Mouse (Mus musculus): Measurements from ENCODE around the gene Fam126a.

Fam126a gene

GRCm38 (mm10) chr5:23994231-23994630, 36.3 kb downstream of the Fam126a start:
- in situ Hi-C loops (cut with MboI), result no loop called here

GRCm38 (mm10) chr5:23993553-23993894, 37.0 kb downstream of the Fam126a start:
- in situ Hi-C loops (cut with MboI), result no loop called here

GRCm38 (mm10) chr5:23992876-23993552, 37.5 kb downstream of the Fam126a start:
- in situ Hi-C loops (cut with MboI), result no loop called here

- in situ Hi-C loops (cut with MboI), result no loop called here
Observed at GRCm38 (mm10) chr5:23990001-23990400, 40.5 kb downstream of the Fam126a start.

GRCm38 (mm10) chr5:23987792-23988191, 42.7 kb downstream of the Fam126a start:
- in situ Hi-C loops (cut with MboI), result no loop called here

- in situ Hi-C loops (cut with MboI), result no loop called here
Observed at GRCm38 (mm10) chr5:23982081-23982480, 48.4 kb downstream of the Fam126a start.

GRCm38 (mm10) chr5:23978516-23978915, 52.0 kb downstream of the Fam126a start:
- in situ Hi-C loops (cut with MboI), result no loop called here

GRCm38 (mm10) chr5:23974994-23975575, 55.4 kb downstream of the Fam126a start:
- in situ Hi-C loops (cut with MboI), result no loop called here

- in situ Hi-C loops (cut with MboI), result no loop called here
Observed at GRCm38 (mm10) chr5:23967705-23968104, 62.8 kb downstream of the Fam126a start.

- in situ Hi-C loops (cut with MboI), result no loop called here
Observed at GRCm38 (mm10) chr5:23964599-23965165, 65.8 kb downstream of the Fam126a start.

- in situ Hi-C loops (cut with MboI), result no loop called here
Observed at GRCm38 (mm10) chr5:23953047-23953446, 77.4 kb downstream of the Fam126a start.

GRCm38 (mm10) chr5:23948071-23948470, 82.4 kb downstream of the Fam126a start:
- in situ Hi-C loops (cut with MboI), result no loop called here

- in situ Hi-C loops (cut with MboI), result no loop called here
Observed at GRCm38 (mm10) chr5:23945056-23945455, 85.4 kb downstream of the Fam126a start.

GRCm38 (mm10) chr5:23943534-23943933, 87.0 kb downstream of the Fam126a start:
- in situ Hi-C loops (cut with MboI), result no loop called here

- in situ Hi-C loops (cut with MboI), result no loop called here
Observed at GRCm38 (mm10) chr5:23923481-23924165, 106.9 kb downstream of the Fam126a start.

- in situ Hi-C loops (cut with MboI), result no loop called here
Observed at GRCm38 (mm10) chr5:23922516-23923291, 107.8 kb downstream of the Fam126a start.

GRCm38 (mm10) chr5:23921316-23921715, 109.2 kb downstream of the Fam126a start:
- in situ Hi-C loops (cut with MboI), result no loop called here

- in situ Hi-C loops (cut with MboI), result no loop called here
Observed at GRCm38 (mm10) chr5:23919892-23920731, 110.4 kb downstream of the Fam126a start.

- in situ Hi-C loops (cut with MboI), result no loop called here
Observed at GRCm38 (mm10) chr5:23917301-23917700, 113.2 kb downstream of the Fam126a start.

GRCm38 (mm10) chr5:23911556-23911955, 118.9 kb downstream of the Fam126a start:
- in situ Hi-C loops (cut with MboI), result no loop called here

GRCm38 (mm10) chr5:23909256-23909655, 121.2 kb downstream of the Fam126a start:
- in situ Hi-C loops (cut with MboI), result no loop called here

Data from mature B cell (primary cell).